Mouse (Mus musculus): ENCODE data around the gene Osbp2. TPM values are rescaled to one million over a fixed set of nuclear protein-coding genes. Genes with fewer than 3 reads are reported as not detected.

Gene Osbp2
- polyA plus RNA-seq, 1 experiment from 2014 or later: 0.85 TPM

DNA sequence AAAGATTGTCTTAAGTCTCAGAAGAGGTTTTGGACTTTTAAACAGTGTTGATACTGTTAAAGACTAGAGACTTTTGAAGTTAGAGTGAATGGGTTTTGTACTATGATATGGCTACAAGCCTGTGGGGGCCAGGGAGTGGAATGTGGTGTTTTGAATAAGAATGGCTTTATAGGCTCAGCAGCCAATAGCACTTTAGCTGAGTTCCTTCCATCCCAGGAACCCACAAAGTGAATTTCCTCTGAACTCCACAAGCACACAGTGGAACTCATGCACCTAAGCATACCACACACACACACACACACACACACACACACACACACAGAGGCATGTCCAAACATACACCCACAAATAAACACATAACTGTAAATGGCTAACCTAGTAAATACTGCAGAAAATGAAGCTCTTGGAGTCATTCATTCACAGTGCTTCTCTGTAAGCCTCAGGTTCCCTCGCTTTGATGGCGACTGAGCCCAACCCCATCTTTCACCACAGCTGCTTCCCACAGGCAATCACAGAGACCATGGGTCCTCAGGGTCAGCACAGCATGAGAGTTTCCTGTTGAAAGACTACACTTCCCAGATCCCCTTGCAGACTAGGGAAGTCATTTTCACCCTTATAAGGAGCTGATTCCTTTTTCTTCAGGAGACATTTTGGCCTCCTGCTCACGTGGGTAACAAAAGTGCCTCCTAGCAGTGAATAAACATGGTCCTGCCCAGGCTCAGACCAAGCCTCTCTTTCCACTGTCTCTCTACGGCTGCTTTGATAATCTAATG lies 45.5 kb downstream of the Osbp2 start:
- no peaks in the 10 kb centered on the region for H3K4me1 ChIP-seq (ENCODE audit: control insufficient read depth in 2 of 2, insufficient read depth in 2 of 2, low read length in 2 of 2)
- H3K4me2 ChIP-seq (ENCODE audit: low read length): no peak overlapping the region
- ATAC-seq (ENCODE audit: insufficient number of reproducible peaks, insufficient read depth, low FRiP score, low read depth): no peak
- no peaks in the 10 kb centered on the region for H3K9me3 ChIP-seq (ENCODE audit: control insufficient read depth, low read length)
- no peak overlapping the region for H3K27ac ChIP-seq (replicated peaks in 1 of 2; ENCODE audit: control insufficient read depth in 1 of 2, insufficient read depth in 1 of 2, low read depth in 2 of 2, low read length in 2 of 2)
- 22% methylated on average over 4 of the region's 4 CpGs for WGBS
- no peaks in the 10 kb centered on the region for H3K36me3 ChIP-seq (ENCODE audit: control insufficient read depth, insufficient read depth, low read length)
- no peak overlapping the region for H3K9ac ChIP-seq (ENCODE audit: low read length)
- no peaks in the 10 kb centered on the region for H3K27me3 ChIP-seq (ENCODE audit: control insufficient read depth, insufficient read depth, low read length)
- no peak overlapping the region for H3K4me3 ChIP-seq (ENCODE audit: control insufficient read depth in 1 of 2, insufficient read depth in 1 of 2, low read depth in 1 of 2, low read length in 2 of 2)

DNA sequence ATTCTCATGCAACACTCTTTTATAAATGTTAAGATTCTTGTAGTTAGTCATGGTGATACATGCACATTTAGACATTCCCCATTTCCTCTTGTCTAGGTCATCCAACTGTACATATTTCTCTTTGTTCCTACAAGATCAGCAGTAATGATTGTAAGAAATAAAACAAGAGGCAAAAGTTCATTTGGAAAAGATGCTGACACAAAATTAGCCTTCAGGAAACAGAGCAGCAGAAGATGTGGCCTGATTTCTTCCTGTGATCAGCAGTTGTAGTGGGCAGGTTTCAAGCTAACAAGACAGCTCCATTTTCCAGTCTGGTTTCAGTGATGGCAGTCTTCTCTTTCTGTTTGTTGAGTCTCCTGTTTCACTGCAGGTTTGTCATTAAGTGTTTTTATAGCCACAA lies 47.8 kb downstream of the Osbp2 start:
- H3K27me3 ChIP-seq (ENCODE audit: control insufficient read depth, insufficient read depth, low read length): no peaks in the 10 kb centered on the region
- H3K9ac ChIP-seq (ENCODE audit: low read length): no peak overlapping the region
- no peak for ATAC-seq (ENCODE audit: insufficient number of reproducible peaks, insufficient read depth, low FRiP score, low read depth)
- no peak overlapping the region for H3K4me3 ChIP-seq (ENCODE audit: control insufficient read depth in 1 of 2, insufficient read depth in 1 of 2, low read depth in 1 of 2, low read length in 2 of 2)
- H3K9me3 ChIP-seq (ENCODE audit: control insufficient read depth, low read length): no peaks in the 10 kb centered on the region
- no peaks in the 10 kb centered on the region for H3K4me1 ChIP-seq (ENCODE audit: control insufficient read depth in 2 of 2, insufficient read depth in 2 of 2, low read length in 2 of 2)
- H3K36me3 ChIP-seq (ENCODE audit: control insufficient read depth, insufficient read depth, low read length): no peaks in the 10 kb centered on the region
- no peak overlapping the region for H3K27ac ChIP-seq (replicated peaks in 1 of 2; ENCODE audit: control insufficient read depth in 1 of 2, insufficient read depth in 1 of 2, low read depth in 2 of 2, low read length in 2 of 2)
- H3K4me2 ChIP-seq (ENCODE audit: low read length): no peak overlapping the region

DNA sequence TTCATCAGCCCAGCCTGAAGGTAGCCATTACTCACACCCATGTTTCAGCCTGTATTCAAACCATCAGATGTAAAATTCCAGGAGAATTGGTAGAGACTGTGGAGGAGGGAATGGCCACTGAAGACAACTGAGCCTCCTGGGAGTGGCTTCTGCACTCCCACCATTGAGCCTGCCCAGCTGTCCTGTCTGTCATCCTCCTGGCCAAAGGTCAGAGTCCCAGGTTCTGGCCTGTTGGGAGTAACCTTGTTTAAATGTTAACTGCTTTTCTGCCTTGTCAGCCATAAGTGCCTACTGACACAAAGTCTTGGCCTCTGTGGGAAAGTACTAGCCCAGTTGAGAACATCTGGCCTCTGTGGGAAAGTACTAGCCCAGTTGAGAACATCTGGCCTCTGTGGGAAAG lies 50.4 kb downstream of the Osbp2 start:
- no peak for ATAC-seq (ENCODE audit: insufficient number of reproducible peaks, insufficient read depth, low FRiP score, low read depth)
- no peak overlapping the region for H3K9ac ChIP-seq (ENCODE audit: low read length)
- H3K9me3 ChIP-seq (ENCODE audit: control insufficient read depth, low read length): no peaks in the 10 kb centered on the region
- H3K4me2 ChIP-seq (ENCODE audit: low read length): no peak overlapping the region
- no peaks in the 10 kb centered on the region for H3K4me1 ChIP-seq (ENCODE audit: control insufficient read depth in 2 of 2, insufficient read depth in 2 of 2, low read length in 2 of 2)
- H3K36me3 ChIP-seq (ENCODE audit: control insufficient read depth, insufficient read depth, low read length): no peaks in the 10 kb centered on the region
- H3K27me3 ChIP-seq (ENCODE audit: control insufficient read depth, insufficient read depth, low read length): no peaks in the 10 kb centered on the region
- H3K4me3 ChIP-seq (ENCODE audit: control insufficient read depth in 1 of 2, insufficient read depth in 1 of 2, low read depth in 1 of 2, low read length in 2 of 2): no peak overlapping the region
- no peak overlapping the region for H3K27ac ChIP-seq (replicated peaks in 1 of 2; ENCODE audit: control insufficient read depth in 1 of 2, insufficient read depth in 1 of 2, low read depth in 2 of 2, low read length in 2 of 2)

DNA sequence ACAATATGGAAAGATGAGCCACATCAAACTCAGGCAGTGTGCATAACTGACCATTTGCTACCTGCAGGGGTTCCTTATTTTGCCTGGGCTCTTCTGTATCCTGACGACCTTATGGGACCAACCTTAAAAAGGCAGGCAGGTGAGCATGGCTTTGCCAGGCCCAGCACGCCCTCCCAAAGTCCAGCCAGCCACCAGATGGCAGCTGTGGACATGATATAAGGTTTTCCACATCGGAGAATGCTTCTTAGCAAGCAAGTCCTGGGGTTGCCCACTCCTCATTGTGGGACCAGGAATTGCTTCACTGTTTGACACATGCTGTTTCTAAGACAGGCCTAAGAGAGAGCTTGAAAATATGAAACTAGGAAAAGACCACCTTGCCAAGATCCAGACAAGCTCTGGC lies 55.5 kb downstream of the Osbp2 start:
- H3K9ac ChIP-seq (ENCODE audit: low read length): no peak overlapping the region
- ATAC-seq (ENCODE audit: insufficient number of reproducible peaks, insufficient read depth, low FRiP score, low read depth): no peak
- H3K4me1 ChIP-seq (ENCODE audit: control insufficient read depth in 2 of 2, insufficient read depth in 2 of 2, low read length in 2 of 2): no peaks in the 10 kb centered on the region
- H3K9me3 ChIP-seq (ENCODE audit: control insufficient read depth, low read length): 0 out of 2 replicates have a peak, but pooled peaks cover 3% of the 10 kb centered on the region
- H3K27ac ChIP-seq (replicated peaks in 1 of 2; ENCODE audit: control insufficient read depth in 1 of 2, insufficient read depth in 1 of 2, low read depth in 2 of 2, low read length in 2 of 2): no peak overlapping the region
- no peaks in the 10 kb centered on the region for H3K36me3 ChIP-seq (ENCODE audit: control insufficient read depth, insufficient read depth, low read length)
- no peak overlapping the region for H3K4me3 ChIP-seq (ENCODE audit: control insufficient read depth in 1 of 2, insufficient read depth in 1 of 2, low read depth in 1 of 2, low read length in 2 of 2)
- WGBS: 15% methylated on average over 3 of the region's 3 CpGs
- no peak overlapping the region for H3K4me2 ChIP-seq (ENCODE audit: low read length)
- H3K27me3 ChIP-seq (ENCODE audit: control insufficient read depth, insufficient read depth, low read length): no peaks in the 10 kb centered on the region

DNA sequence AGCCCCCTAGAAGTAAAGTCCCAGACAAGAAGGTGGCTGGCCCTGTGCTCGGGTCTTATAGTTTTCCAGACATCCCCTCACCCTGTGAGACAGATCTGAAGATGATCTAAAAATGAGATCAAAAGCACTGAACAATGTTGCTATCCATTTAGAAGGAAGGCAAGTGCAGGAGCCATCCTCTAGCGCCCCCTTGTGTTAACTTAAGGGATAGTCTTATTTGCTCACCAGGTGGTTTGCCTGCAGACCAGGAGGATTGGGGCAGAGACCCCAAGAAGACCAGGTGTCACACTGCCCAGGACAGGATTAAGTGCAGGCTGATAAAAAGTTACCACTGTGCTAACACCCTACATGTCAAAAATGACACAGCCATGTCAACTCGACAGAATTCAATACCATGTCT lies 58.3 kb downstream of the Osbp2 start:
- no peak for ATAC-seq (ENCODE audit: insufficient number of reproducible peaks, insufficient read depth, low FRiP score, low read depth)
- Histone ChIP-seq H3K36me3 (ENCODE audit: control insufficient read depth, insufficient read depth, low read length) (no peaks in the 10 kb centered on the region), H3K27me3 (ENCODE audit: control insufficient read depth, insufficient read depth, low read length) (no peaks in the 10 kb centered on the region), H3K4me1 (ENCODE audit: control insufficient read depth in 2 of 2, insufficient read depth in 2 of 2, low read length in 2 of 2) (no peaks in the 10 kb centered on the region), H3K4me3 (ENCODE audit: control insufficient read depth in 1 of 2, insufficient read depth in 1 of 2, low read depth in 1 of 2, low read length in 2 of 2) (no peak overlapping the region), H3K9ac (ENCODE audit: low read length) (no peak overlapping the region), H3K4me2 (ENCODE audit: low read length) (no peak overlapping the region), H3K27ac (replicated peaks in 1 of 2; ENCODE audit: control insufficient read depth in 1 of 2, insufficient read depth in 1 of 2, low read depth in 2 of 2, low read length in 2 of 2) (no peak overlapping the region), H3K9me3 (ENCODE audit: control insufficient read depth, low read length) (0 out of 2 replicates have a peak, but pooled peaks cover 3% of the 10 kb centered on the region)
- 19% methylated on average over 3 of the region's 3 CpGs for WGBS

DNA sequence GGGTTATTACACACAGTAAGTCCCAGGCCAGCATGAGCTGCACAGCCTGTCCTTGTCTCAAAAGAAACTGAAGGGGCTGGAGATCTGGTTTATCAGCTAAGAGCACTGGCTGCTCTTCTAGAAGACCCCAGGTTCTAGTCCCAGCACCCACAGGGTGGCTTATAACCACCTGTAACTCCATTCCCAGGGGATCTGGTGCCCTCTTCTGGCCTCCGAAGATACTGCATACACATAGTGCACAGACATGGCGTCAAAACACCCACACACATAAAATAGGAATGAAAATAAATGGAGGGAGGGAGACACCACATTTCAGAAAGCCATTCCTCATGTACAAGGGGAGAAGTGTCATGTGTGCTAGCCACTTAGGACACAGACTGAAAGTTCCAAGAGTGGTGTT lies 59.1 kb downstream of the Osbp2 start:
- WGBS: 85% methylated on average over 2 of the region's 2 CpGs

DNA sequence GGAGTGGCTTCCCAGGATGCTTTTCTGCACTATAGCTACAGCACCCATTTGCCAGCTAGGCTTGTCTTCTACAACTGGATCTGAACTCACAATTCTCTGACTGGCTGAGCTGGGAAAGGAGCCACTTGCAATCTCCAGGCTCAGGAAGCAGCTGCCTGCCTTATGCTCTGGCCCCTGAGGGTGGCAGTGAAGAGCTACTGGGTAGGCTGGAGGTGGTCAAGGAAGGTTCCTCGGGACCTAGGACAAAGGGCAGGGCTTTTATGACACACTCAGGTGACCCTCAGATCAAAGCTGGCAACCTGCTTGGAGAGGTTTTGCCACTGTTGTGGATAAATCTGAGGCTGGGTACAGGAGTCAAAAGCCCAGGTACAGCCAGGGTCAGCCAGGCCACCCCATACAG lies 61.6 kb downstream of the Osbp2 start:
- Histone ChIP-seq H3K4me2 (ENCODE audit: low read length) (no peak overlapping the region), H3K9me3 (ENCODE audit: control insufficient read depth, low read length) (0 out of 2 replicates have a peak, but pooled peaks cover 3% of the 10 kb centered on the region), H3K9ac (ENCODE audit: low read length) (no peak overlapping the region), H3K27ac (replicated peaks in 1 of 2; ENCODE audit: control insufficient read depth in 1 of 2, insufficient read depth in 1 of 2, low read depth in 2 of 2, low read length in 2 of 2) (no peak overlapping the region), H3K4me3 (ENCODE audit: control insufficient read depth in 1 of 2, insufficient read depth in 1 of 2, low read depth in 1 of 2, low read length in 2 of 2) (no peak overlapping the region), H3K4me1 (ENCODE audit: control insufficient read depth in 2 of 2, insufficient read depth in 2 of 2, low read length in 2 of 2) (no peaks in the 10 kb centered on the region), H3K27me3 (ENCODE audit: control insufficient read depth, insufficient read depth, low read length) (no peaks in the 10 kb centered on the region), H3K36me3 (ENCODE audit: control insufficient read depth, insufficient read depth, low read length) (no peaks in the 10 kb centered on the region)
- ATAC-seq (ENCODE audit: insufficient number of reproducible peaks, insufficient read depth, low FRiP score, low read depth): no peak
- WGBS: 35% methylated on average over 1 of the region's 1 CpGs

More for the DNA sequence above, 59.1 kb downstream of the Osbp2 start:
- Histone ChIP-seq H3K27me3 (ENCODE audit: control insufficient read depth, insufficient read depth, low read length) (no peaks in the 10 kb centered on the region), H3K4me2 (ENCODE audit: low read length) (no peak overlapping the region), H3K9ac (ENCODE audit: low read length) (no peak overlapping the region), H3K36me3 (ENCODE audit: control insufficient read depth, insufficient read depth, low read length) (no peaks in the 10 kb centered on the region), H3K4me1 (ENCODE audit: control insufficient read depth in 2 of 2, insufficient read depth in 2 of 2, low read length in 2 of 2) (no peaks in the 10 kb centered on the region), H3K9me3 (ENCODE audit: control insufficient read depth, low read length) (0 out of 2 replicates have a peak, but pooled peaks cover 3% of the 10 kb centered on the region), H3K4me3 (ENCODE audit: control insufficient read depth in 1 of 2, insufficient read depth in 1 of 2, low read depth in 1 of 2, low read length in 2 of 2) (no peak overlapping the region), H3K27ac (replicated peaks in 1 of 2; ENCODE audit: control insufficient read depth in 1 of 2, insufficient read depth in 1 of 2, low read depth in 2 of 2, low read length in 2 of 2) (no peak overlapping the region)
- ATAC-seq (ENCODE audit: insufficient number of reproducible peaks, insufficient read depth, low FRiP score, low read depth): no peak

Measured in heart, embryonic 14.5 days (tissue).